Mouse (Mus musculus): Measurements from ENCODE around the gene Bcl2. TPM values are rescaled to one million over a fixed set of nuclear protein-coding genes. Genes with fewer than 3 reads are reported as not detected.
A peak's percentile ranks its signal among the peaks of the same experiment; 100 is the strongest.

Gene Bcl2
- polyA plus RNA-seq, 1 experiment from 2014 or later = 5.6 TPM

DNA sequence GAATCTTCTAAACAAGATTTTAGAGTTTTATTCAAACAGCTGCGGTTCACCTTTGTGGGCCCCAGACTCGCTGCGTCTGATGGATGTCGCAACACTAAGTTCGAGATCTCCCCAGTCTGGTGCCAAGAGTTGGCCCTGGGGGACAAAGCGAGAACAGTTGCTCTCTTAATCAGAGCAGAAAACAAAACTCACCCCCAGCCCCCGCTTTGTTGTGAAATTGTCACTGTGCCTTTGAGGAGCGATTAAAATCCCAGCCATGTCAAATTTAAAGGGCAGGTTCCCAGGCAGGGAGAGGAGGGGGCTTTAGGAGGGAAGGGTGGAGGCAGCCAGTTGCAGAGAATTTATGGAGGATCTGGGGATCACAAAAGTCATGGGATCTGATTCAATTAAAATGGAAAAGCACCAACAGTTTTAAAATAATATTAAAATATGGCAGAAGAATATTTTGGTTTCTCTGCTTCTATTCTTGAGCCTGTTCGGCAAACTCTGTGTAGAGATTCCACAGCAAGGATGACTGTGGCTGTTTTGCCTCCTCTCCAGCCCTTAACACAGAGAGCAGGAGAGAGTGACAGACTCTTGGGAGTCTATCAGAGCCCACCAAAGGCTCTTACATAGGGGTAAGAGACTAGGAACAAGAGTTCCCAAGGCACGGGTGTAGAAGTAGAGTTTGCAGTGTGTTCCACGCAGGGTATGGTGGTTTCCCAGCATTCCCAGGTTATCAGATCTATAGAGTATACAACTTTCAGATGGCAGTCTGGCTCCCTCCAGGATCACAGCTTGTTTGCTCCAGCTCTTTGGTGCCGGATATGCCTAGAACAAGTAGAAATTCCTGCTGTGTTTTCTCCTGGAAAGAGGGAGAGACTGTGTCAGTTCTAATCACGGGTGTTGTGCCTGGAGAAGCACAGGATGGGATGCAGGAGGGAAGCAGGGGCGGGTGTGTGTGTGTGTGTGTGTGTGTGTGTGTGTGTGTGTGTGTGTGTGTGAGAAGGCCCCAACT is 130.5 kb downstream of the Bcl2 start:
- 56% methylated on average over 14 of the region's 14 CpGs for WGBS
- no peak for DNase-seq (ENCODE audit: low spot score)

DNA sequence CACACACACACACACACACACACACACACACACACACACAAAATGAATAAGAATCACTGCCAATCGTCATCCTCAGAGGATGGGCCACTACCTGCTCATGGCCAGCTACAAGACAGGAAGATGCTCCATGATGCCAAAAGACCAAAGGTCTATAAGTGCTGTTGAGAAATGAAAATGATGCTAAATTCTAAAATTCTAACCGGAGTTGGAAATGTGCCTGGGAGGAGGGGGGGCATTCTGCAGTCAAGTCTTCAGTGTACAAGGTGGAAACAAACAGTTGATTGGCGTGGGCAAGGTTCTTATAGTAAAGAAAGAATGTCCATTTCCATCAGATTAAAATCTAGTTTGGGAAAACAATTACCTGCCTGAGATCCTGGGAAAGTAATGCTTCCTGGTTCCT is 131.3 kb downstream of the Bcl2 start:
- H3K9ac ChIP-seq (ENCODE audit: low read length) = no peak overlapping the region
- no peak overlapping the region for H3K27ac ChIP-seq (replicated peaks)
- H3K4me2 ChIP-seq (replicated peaks; ENCODE audit: low read depth) = no peak overlapping the region
- DNase-seq (ENCODE audit: low spot score) (no peak), ATAC-seq (ENCODE audit: low FRiP score, low TSS enrichment) (no peak)
- no peaks in the 10 kb centered on the region for H3K27me3 ChIP-seq (ENCODE audit: control insufficient read depth, insufficient read depth, low read length)
- H3K9me3 ChIP-seq (ENCODE audit: control insufficient read depth, low read length) = no peaks in the 10 kb centered on the region
- TF ChIP-seq EP300 (optimal IDR thresholded peaks at IDR 0.05) (no peak), CTCF (IDR thresholded peaks at IDR 0.05; ENCODE audit: low read depth) (no peak)
- no peaks in the 10 kb centered on the region for H3K36me3 ChIP-seq (ENCODE audit: control insufficient read depth, insufficient read depth, low read length)
- WGBS = 85% methylated on average over 3 of the region's 3 CpGs
- no peak overlapping the region for H3K4me3 ChIP-seq (ENCODE audit: low read depth, low read length)
- H3K4me1 ChIP-seq (replicated peaks; ENCODE audit: control insufficient read depth, insufficient read depth) = no peaks in the 10 kb centered on the region

More for the DNA sequence above, 130.5 kb downstream of the Bcl2 start:
- Histone ChIP-seq H3K4me3 (ENCODE audit: low read depth, low read length) (no peak overlapping the region), H3K27ac (replicated peaks) (peak overlapping the region; percentile 56; the same call in 1 of the 2 replicates), H3K4me2 (replicated peaks; ENCODE audit: low read depth) (no peak overlapping the region), H3K4me1 (replicated peaks; ENCODE audit: control insufficient read depth, insufficient read depth) (no peaks in the 10 kb centered on the region), H3K27me3 (ENCODE audit: control insufficient read depth, insufficient read depth, low read length) (no peaks in the 10 kb centered on the region), H3K9me3 (ENCODE audit: control insufficient read depth, low read length) (no peaks in the 10 kb centered on the region), H3K36me3 (ENCODE audit: control insufficient read depth, insufficient read depth, low read length) (no peaks in the 10 kb centered on the region), H3K9ac (ENCODE audit: low read length) (no peak overlapping the region)
- no peak for ATAC-seq (ENCODE audit: low FRiP score, low TSS enrichment)
- TF ChIP-seq EP300 (optimal IDR thresholded peaks at IDR 0.05) (no peak), CTCF (IDR thresholded peaks at IDR 0.05; ENCODE audit: low read depth) (no peak)

DNA sequence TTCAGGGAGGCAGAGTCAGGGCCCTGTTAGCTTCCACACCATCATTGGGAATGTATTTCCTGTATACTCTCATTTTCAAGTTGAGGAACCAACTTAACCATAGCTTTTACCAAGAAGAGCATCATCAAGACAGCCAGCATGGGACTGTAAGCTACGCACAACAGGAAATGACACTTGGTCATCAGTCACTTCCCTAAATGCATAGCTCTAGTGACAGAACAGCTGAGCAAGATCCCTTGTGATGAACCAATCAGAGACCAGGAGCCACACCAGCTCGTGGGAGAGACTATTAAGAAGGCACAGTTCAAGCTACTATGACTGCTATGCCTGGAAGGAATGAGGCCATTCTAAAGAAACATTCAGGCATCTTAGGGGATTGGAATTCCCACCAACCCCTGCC is 132.3 kb downstream of the Bcl2 start:
- Histone ChIP-seq H3K27me3 (ENCODE audit: control insufficient read depth, insufficient read depth, low read length) (no peaks in the 10 kb centered on the region), H3K4me2 (replicated peaks; ENCODE audit: low read depth) (no peak overlapping the region), H3K9me3 (ENCODE audit: control insufficient read depth, low read length) (no peaks in the 10 kb centered on the region), H3K4me1 (replicated peaks; ENCODE audit: control insufficient read depth, insufficient read depth) (no peaks in the 10 kb centered on the region), H3K27ac (replicated peaks) (no peak overlapping the region), H3K9ac (ENCODE audit: low read length) (no peak overlapping the region), H3K36me3 (ENCODE audit: control insufficient read depth, insufficient read depth, low read length) (no peaks in the 10 kb centered on the region), H3K4me3 (ENCODE audit: low read depth, low read length) (no peak overlapping the region)
- no peak for DNase-seq (ENCODE audit: low spot score)
- WGBS = 66% methylated on average over 2 of the region's 2 CpGs
- TF ChIP-seq EP300 (optimal IDR thresholded peaks at IDR 0.05) (no peak), CTCF (IDR thresholded peaks at IDR 0.05; ENCODE audit: low read depth) (no peak)
- no peak for ATAC-seq (ENCODE audit: low FRiP score, low TSS enrichment)

DNA sequence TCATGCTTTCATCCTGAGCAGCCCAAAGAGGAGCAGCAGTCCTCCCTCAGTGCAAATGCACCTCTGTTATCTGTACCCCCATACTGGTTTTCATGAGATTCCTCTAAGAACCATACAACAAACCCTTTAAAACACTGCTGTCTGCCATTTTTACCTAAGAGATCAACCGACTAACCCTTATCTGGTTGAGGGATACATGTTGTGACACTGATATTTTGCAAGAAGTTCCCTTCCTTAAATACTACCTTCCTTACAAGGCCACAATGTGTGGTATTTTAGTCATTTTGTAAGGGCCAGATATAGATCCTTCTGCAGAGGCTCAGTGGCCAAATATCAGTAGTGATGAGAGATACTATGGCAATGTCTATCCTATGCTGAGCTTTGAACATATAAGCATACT is 134.3 kb downstream of the Bcl2 start:
- H3K27me3 ChIP-seq (ENCODE audit: control insufficient read depth, insufficient read depth, low read length) = no peaks in the 10 kb centered on the region
- 86% methylated on average over 1 of the region's 1 CpGs for WGBS
- H3K27ac ChIP-seq (replicated peaks) = no peak overlapping the region
- TF ChIP-seq EP300 (optimal IDR thresholded peaks at IDR 0.05) (no peak), CTCF (IDR thresholded peaks at IDR 0.05; ENCODE audit: low read depth) (no peak)
- DNase-seq (ENCODE audit: low spot score) (no peak), ATAC-seq (ENCODE audit: low FRiP score, low TSS enrichment) (no peak)
- no peaks in the 10 kb centered on the region for H3K9me3 ChIP-seq (ENCODE audit: control insufficient read depth, low read length)
- no peak overlapping the region for H3K4me3 ChIP-seq (ENCODE audit: low read depth, low read length)
- H3K4me2 ChIP-seq (replicated peaks; ENCODE audit: low read depth) = no peak overlapping the region
- no peaks in the 10 kb centered on the region for H3K4me1 ChIP-seq (replicated peaks; ENCODE audit: control insufficient read depth, insufficient read depth)
- H3K36me3 ChIP-seq (ENCODE audit: control insufficient read depth, insufficient read depth, low read length) = no peaks in the 10 kb centered on the region
- no peak overlapping the region for H3K9ac ChIP-seq (ENCODE audit: low read length)

DNA sequence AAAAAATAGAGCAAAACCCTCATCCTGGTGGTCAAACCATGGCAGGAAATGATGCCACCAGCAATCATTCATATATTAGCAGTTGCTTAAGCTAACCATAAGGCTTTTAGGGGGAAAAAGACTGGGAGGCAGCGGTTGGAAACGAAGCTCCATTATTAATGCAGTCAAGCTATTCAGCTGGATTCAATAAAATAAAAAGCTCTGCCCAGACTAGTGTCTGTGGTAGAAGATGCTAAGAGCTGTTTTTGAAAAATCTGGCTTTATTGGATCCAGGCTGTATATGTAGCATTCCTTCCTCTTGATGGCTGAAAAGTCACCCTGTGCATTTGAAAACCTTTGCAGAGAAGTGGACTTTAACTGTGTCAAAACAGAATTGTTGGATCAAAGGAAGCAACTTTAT is 141.6 kb downstream of the Bcl2 start:
- H3K27ac ChIP-seq (replicated peaks) = no peak overlapping the region
- H3K4me2 ChIP-seq (replicated peaks; ENCODE audit: low read depth) = no peak overlapping the region
- no peak overlapping the region for H3K9ac ChIP-seq (ENCODE audit: low read length)
- 90% methylated on average over 2 of the region's 2 CpGs for WGBS
- H3K9me3 ChIP-seq (ENCODE audit: control insufficient read depth, low read length) = no peaks in the 10 kb centered on the region
- TF ChIP-seq CTCF (IDR thresholded peaks at IDR 0.05; ENCODE audit: low read depth) = no peak
- no peak for TF ChIP-seq EP300 (optimal IDR thresholded peaks at IDR 0.05)
- H3K27me3 ChIP-seq (ENCODE audit: control insufficient read depth, insufficient read depth, low read length) = no peaks in the 10 kb centered on the region
- no peaks in the 10 kb centered on the region for H3K36me3 ChIP-seq (ENCODE audit: control insufficient read depth, insufficient read depth, low read length)
- H3K4me3 ChIP-seq (ENCODE audit: low read depth, low read length) = no peak overlapping the region
- no peak for ATAC-seq (ENCODE audit: low FRiP score, low TSS enrichment)
- no peaks in the 10 kb centered on the region for H3K4me1 ChIP-seq (replicated peaks; ENCODE audit: control insufficient read depth, insufficient read depth)
- no peak for DNase-seq (ENCODE audit: low spot score)

DNA sequence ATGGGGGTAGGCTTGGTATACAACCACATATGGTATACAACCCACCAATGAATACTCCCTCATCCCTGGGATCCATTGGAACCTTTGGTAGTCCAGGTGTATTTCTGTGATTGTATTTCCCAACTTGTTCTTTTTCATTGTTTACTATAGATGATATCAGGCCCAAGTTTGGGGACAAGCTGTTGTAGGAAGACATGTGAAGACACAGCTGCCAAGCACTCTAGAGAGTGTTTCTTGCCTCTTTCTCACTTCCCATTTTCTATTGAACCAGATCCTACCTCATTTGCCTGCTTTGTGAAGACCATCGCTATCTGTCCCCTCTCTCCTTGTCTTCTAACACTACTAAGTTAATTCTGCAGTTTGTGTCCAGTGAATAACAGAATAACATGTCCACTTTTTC is 143.2 kb downstream of the Bcl2 start:
- H3K4me3 ChIP-seq (ENCODE audit: low read depth, low read length) = no peak overlapping the region
- H3K27me3 ChIP-seq (ENCODE audit: control insufficient read depth, insufficient read depth, low read length) = no peaks in the 10 kb centered on the region
- ATAC-seq (ENCODE audit: low FRiP score, low TSS enrichment) (no peak), DNase-seq (ENCODE audit: low spot score) (no peak)
- H3K4me1 ChIP-seq (replicated peaks; ENCODE audit: control insufficient read depth, insufficient read depth) = 0 out of 2 replicates have a peak, but pooled peaks cover 2% of the 10 kb centered on the region
- WGBS = 96% methylated on average over 1 of the region's 1 CpGs
- no peak overlapping the region for H3K27ac ChIP-seq (replicated peaks)
- no peaks in the 10 kb centered on the region for H3K9me3 ChIP-seq (ENCODE audit: control insufficient read depth, low read length)
- no peaks in the 10 kb centered on the region for H3K36me3 ChIP-seq (ENCODE audit: control insufficient read depth, insufficient read depth, low read length)
- TF ChIP-seq EP300 (optimal IDR thresholded peaks at IDR 0.05) (no peak), CTCF (IDR thresholded peaks at IDR 0.05; ENCODE audit: low read depth) (no peak)
- no peak overlapping the region for H3K4me2 ChIP-seq (replicated peaks; ENCODE audit: low read depth)
- H3K9ac ChIP-seq (ENCODE audit: low read length) = no peak overlapping the region

Measured in stomach, postnatal 0 days (tissue).